Mouse (Mus musculus) WW6 (cell line): ENCODE measurements around the gene Camk1d.

ENCODE experiments used
- DNase-seq: peaks from one replicate; pipeline ENCODE4 v3.0.0-alpha.2; 2013; ENCODE audit warnings: low read depth, low spot score

The Camk1d gene

GRCm38 (mm10) chr2:5324806-5325205, 389.5 kb downstream of the Camk1d start:
- DNase-seq = no peak

GRCm38 (mm10) chr2:5321660-5322295, 392.5 kb downstream of the Camk1d start:
- DNase-seq = no peak

- no peak for DNase-seq
These were observed 395.2 kb downstream of the Camk1d start for GRCm38 (mm10) chr2:5319138-5319537.

GRCm38 (mm10) chr2:5316763-5317162, 397.6 kb downstream of the Camk1d start:
- DNase-seq = no peak

GRCm38 (mm10) chr2:5316217-5316616, 398.1 kb downstream of the Camk1d start:
- DNase-seq = no peak

- DNase-seq = no peak
These were observed 399.0 kb downstream of the Camk1d start for GRCm38 (mm10) chr2:5315291-5315828.

GRCm38 (mm10) chr2:5314530-5315166, 399.7 kb downstream of the Camk1d start:
- DNase-seq = no peak

GRCm38 (mm10) chr2:5305156-5305555, 409.2 kb downstream of the Camk1d start:
- DNase-seq = no peak

GRCm38 (mm10) chr2:5304451-5304850, 409.9 kb downstream of the Camk1d start:
- DNase-seq = no peak

GRCm38 (mm10) chr2:5301286-5301685, 413.0 kb downstream of the Camk1d start:
- DNase-seq = no peak

GRCm38 (mm10) chr2:5298071-5298470, 416.2 kb downstream of the Camk1d start:
- no peak for DNase-seq

GRCm38 (mm10) chr2:5296749-5297545, 417.4 kb downstream of the Camk1d start:
- no peak for DNase-seq

- DNase-seq = no peak
These were observed 419.2 kb downstream of the Camk1d start for GRCm38 (mm10) chr2:5295098-5295497.

GRCm38 (mm10) chr2:5294451-5294850, 419.9 kb downstream of the Camk1d start:
- no peak for DNase-seq

- DNase-seq = no peak
These were observed 425.7 kb downstream of the Camk1d start for GRCm38 (mm10) chr2:5288593-5288992.

GRCm38 (mm10) chr2:5287044-5287380, 427.3 kb downstream of the Camk1d start:
- no peak for DNase-seq

- no peak for DNase-seq
These were observed 427.9 kb downstream of the Camk1d start for GRCm38 (mm10) chr2:5286189-5287043.

- DNase-seq = no peak
These were observed 430.0 kb downstream of the Camk1d start for GRCm38 (mm10) chr2:5284351-5284750.

GRCm38 (mm10) chr2:5282623-5283022, 431.7 kb downstream of the Camk1d start:
- no peak for DNase-seq

- no peak for DNase-seq
These were observed 446.3 kb downstream of the Camk1d start for GRCm38 (mm10) chr2:5267980-5268379.

- DNase-seq = no peak
These were observed 452.0 kb downstream of the Camk1d start for GRCm38 (mm10) chr2:5262279-5262678.

- DNase-seq = no peak
These were observed 456.1 kb downstream of the Camk1d start for GRCm38 (mm10) chr2:5258250-5258649.
